Mouse (Mus musculus): Measurements from ENCODE around the gene Lrmda.

Lrmda gene

GRCm38 (mm10) chr14:22042146-22042545, 22.6 kb downstream of the Lrmda start:
- no peak for DNase-seq (ENCODE audit: low spot score in 2 of 2)

- no peak for DNase-seq (ENCODE audit: low spot score in 2 of 2)
These were observed 23.9 kb downstream of the Lrmda start for GRCm38 (mm10) chr14:22043420-22043819.

- no peak for DNase-seq (ENCODE audit: low spot score in 2 of 2)
These were observed 26.8 kb downstream of the Lrmda start for GRCm38 (mm10) chr14:22046262-22046856.

- DNase-seq (ENCODE audit: low spot score in 2 of 2), result no peak
These were observed 28.8 kb downstream of the Lrmda start for GRCm38 (mm10) chr14:22048068-22048899.

GRCm38 (mm10) chr14:22048900-22049199, 29.3 kb downstream of the Lrmda start:
- no peak for DNase-seq (ENCODE audit: low spot score in 2 of 2)

- DNase-seq (ENCODE audit: low spot score in 2 of 2), result no peak
These were observed 29.8 kb downstream of the Lrmda start for GRCm38 (mm10) chr14:22049282-22049681.

GRCm38 (mm10) chr14:22051941-22052664, 32.6 kb downstream of the Lrmda start:
- DNase-seq (ENCODE audit: low spot score in 2 of 2), result no peak

GRCm38 (mm10) chr14:22055630-22056029, 36.1 kb downstream of the Lrmda start:
- no peak for DNase-seq (ENCODE audit: low spot score in 2 of 2)

GRCm38 (mm10) chr14:22056246-22056645, 36.7 kb downstream of the Lrmda start:
- DNase-seq (ENCODE audit: low spot score in 2 of 2), result no peak

GRCm38 (mm10) chr14:22058729-22059128, 39.2 kb downstream of the Lrmda start:
- no peak for DNase-seq (ENCODE audit: low spot score in 2 of 2)

- DNase-seq (ENCODE audit: low spot score in 2 of 2), result no peak
These were observed 39.9 kb downstream of the Lrmda start for GRCm38 (mm10) chr14:22059348-22059861.

GRCm38 (mm10) chr14:22060787-22061186, 41.3 kb downstream of the Lrmda start:
- no peak for DNase-seq (ENCODE audit: low spot score in 2 of 2)

GRCm38 (mm10) chr14:22062117-22062855, 42.8 kb downstream of the Lrmda start:
- no peak for DNase-seq (ENCODE audit: low spot score in 2 of 2)

- DNase-seq (ENCODE audit: low spot score in 2 of 2), result no peak
These were observed 49.7 kb downstream of the Lrmda start for GRCm38 (mm10) chr14:22069169-22069568.

GRCm38 (mm10) chr14:22073385-22073784, 53.9 kb downstream of the Lrmda start:
- DNase-seq (ENCODE audit: low spot score in 2 of 2), result no peak

GRCm38 (mm10) chr14:22074229-22074628, 54.7 kb downstream of the Lrmda start:
- DNase-seq (ENCODE audit: low spot score in 2 of 2), result no peak

GRCm38 (mm10) chr14:22083931-22084330, 64.4 kb downstream of the Lrmda start:
- DNase-seq (ENCODE audit: low spot score in 2 of 2), result no peak

- no peak for DNase-seq (ENCODE audit: low spot score in 2 of 2)
These were observed 65.9 kb downstream of the Lrmda start for GRCm38 (mm10) chr14:22085411-22085810.

- DNase-seq (ENCODE audit: low spot score in 2 of 2), result no peak
These were observed 69.1 kb downstream of the Lrmda start for GRCm38 (mm10) chr14:22088604-22089003.

- no peak for DNase-seq (ENCODE audit: low spot score in 2 of 2)
These were observed 69.8 kb downstream of the Lrmda start for GRCm38 (mm10) chr14:22089331-22089730.

GRCm38 (mm10) chr14:22089866-22090470, 70.5 kb downstream of the Lrmda start:
- no peak for DNase-seq (ENCODE audit: low spot score in 2 of 2)
